Mouse (Mus musculus): ENCODE measurements around the gene Pabpc1l. TPM values are rescaled to one million over a fixed set of nuclear protein-coding genes. Genes with fewer than 3 reads are reported as not detected.

The Pabpc1l gene
- polyA plus RNA-seq, 1 experiment from 2014 or later, result 2.1 TPM

DNA sequence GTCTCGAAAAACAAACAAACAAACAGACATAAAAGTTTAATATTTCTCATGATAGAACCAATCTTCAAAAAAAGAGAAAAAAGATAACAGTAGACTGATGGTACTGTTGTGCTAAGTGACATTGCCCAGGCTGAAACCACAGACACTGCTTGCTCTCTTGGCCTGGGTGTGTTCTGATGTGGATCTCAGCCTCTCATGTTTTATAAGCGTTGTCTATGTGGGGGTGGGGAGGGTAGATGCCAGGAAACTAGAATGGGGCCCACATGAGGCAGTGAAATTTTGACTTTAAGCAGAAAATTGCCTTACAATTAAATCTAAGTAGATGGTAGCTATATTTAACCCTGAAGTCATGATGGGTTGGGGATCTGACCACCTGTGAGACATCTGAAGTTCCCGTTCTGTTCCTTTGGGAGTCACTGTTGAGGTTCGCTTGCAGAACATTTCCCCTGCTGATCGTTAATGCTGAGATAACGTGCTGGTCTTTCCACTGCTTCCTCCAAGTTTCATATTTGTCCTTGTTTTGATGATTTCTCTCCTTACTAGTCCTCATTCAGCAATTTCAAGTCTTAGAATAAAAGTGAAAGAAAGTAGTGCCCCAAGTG, 62.3 kb downstream of the Pabpc1l start:
- H3K4me2 ChIP-seq (ENCODE audit: low read length), result no peak overlapping the region
- no peaks in the 10 kb centered on the region for H3K27me3 ChIP-seq (replicated peaks; ENCODE audit: control insufficient read depth, insufficient read depth, low read length)
- no peak overlapping the region for H3K27ac ChIP-seq (ENCODE audit: low read depth, low read length)
- no peaks in the 10 kb centered on the region for H3K9me3 ChIP-seq (ENCODE audit: control insufficient read depth, low read length)
- H3K36me3 ChIP-seq (ENCODE audit: control insufficient read depth, insufficient read depth, low read length), result peaks cover 14% of the 10 kb centered on the region; the same call in 1 of the 2 replicates
- WGBS, result 92% methylated on average over 6 of the region's 6 CpGs
- no peak for ATAC-seq
- no peak overlapping the region for H3K4me3 ChIP-seq (ENCODE audit: low read length)
- H3K9ac ChIP-seq (ENCODE audit: low read depth, low read length), result no peak overlapping the region
- H3K4me1 ChIP-seq (ENCODE audit: control insufficient read depth, insufficient read depth, low read depth, low read length), result no peaks in the 10 kb centered on the region

- WGBS, result 88% methylated on average over 4 of the region's 4 CpGs
- Histone ChIP-seq H3K9ac (ENCODE audit: low read depth, low read length) (no peak overlapping the region), H3K36me3 (ENCODE audit: control insufficient read depth, insufficient read depth, low read length) (peaks cover 9% of the 10 kb centered on the region; the same call in 1 of the 2 replicates), H3K27me3 (replicated peaks; ENCODE audit: control insufficient read depth, insufficient read depth, low read length) (no peaks in the 10 kb centered on the region), H3K27ac (ENCODE audit: low read depth, low read length) (no peak overlapping the region), H3K4me3 (ENCODE audit: low read length) (no peak overlapping the region), H3K4me2 (ENCODE audit: low read length) (no peak overlapping the region), H3K9me3 (ENCODE audit: control insufficient read depth, low read length) (no peaks in the 10 kb centered on the region), H3K4me1 (ENCODE audit: control insufficient read depth, insufficient read depth, low read depth, low read length) (no peaks in the 10 kb centered on the region)
- no peak for ATAC-seq
Observed at GRCm38 (mm10) chr2:164089508-164089907, 64.3 kb downstream of the Pabpc1l start.

DNA sequence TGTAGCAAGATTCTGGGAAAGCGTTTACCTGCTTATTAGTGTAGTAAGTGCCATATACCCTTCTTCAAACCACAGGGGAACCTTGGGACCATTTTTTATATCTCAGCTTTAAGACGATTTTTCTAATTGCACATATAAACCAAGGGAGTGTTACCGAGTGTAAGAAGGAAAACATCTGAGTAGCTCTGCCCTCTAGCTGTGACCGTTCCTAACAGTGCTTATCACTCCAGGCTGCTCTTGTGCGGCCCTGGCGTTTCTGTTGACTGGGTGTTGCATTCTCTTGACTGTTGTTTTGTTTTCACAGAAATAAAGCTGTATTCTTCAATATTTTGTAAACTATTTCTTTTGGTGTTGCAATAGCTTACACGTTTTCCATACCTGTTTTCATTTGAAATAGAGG, 68.9 kb downstream of the Pabpc1l start:
- no peak overlapping the region for H3K9ac ChIP-seq (ENCODE audit: low read depth, low read length)
- H3K4me3 ChIP-seq (ENCODE audit: low read length), result no peak overlapping the region
- no peak overlapping the region for H3K4me2 ChIP-seq (ENCODE audit: low read length)
- H3K27ac ChIP-seq (ENCODE audit: low read depth, low read length), result no peak overlapping the region
- no peaks in the 10 kb centered on the region for H3K27me3 ChIP-seq (replicated peaks; ENCODE audit: control insufficient read depth, insufficient read depth, low read length)
- peaks cover 4% of the 10 kb centered on the region; the same call in 1 of the 2 replicates for H3K36me3 ChIP-seq (ENCODE audit: control insufficient read depth, insufficient read depth, low read length)
- no peaks in the 10 kb centered on the region for H3K9me3 ChIP-seq (ENCODE audit: control insufficient read depth, low read length)
- ATAC-seq, result no peak
- 87% methylated on average over 7 of the region's 7 CpGs for WGBS
- H3K4me1 ChIP-seq (ENCODE audit: control insufficient read depth, insufficient read depth, low read depth, low read length), result no peaks in the 10 kb centered on the region

- no peak overlapping the region for H3K4me3 ChIP-seq (ENCODE audit: low read length)
- no peak overlapping the region for H3K4me2 ChIP-seq (ENCODE audit: low read length)
- 91% methylated on average over 11 of the region's 11 CpGs for WGBS
- no peak overlapping the region for H3K9ac ChIP-seq (ENCODE audit: low read depth, low read length)
- H3K4me1 ChIP-seq (ENCODE audit: control insufficient read depth, insufficient read depth, low read depth, low read length), result no peaks in the 10 kb centered on the region
- no peak for ATAC-seq
- H3K27ac ChIP-seq (ENCODE audit: low read depth, low read length), result no peak overlapping the region
- H3K36me3 ChIP-seq (ENCODE audit: control insufficient read depth, insufficient read depth, low read length), result peaks cover 10% of the 10 kb centered on the region; the same call in 1 of the 2 replicates
- no peaks in the 10 kb centered on the region for H3K27me3 ChIP-seq (replicated peaks; ENCODE audit: control insufficient read depth, insufficient read depth, low read length)
- no peaks in the 10 kb centered on the region for H3K9me3 ChIP-seq (ENCODE audit: control insufficient read depth, low read length)
Observed at GRCm38 (mm10) chr2:164098603-164099250, 73.5 kb downstream of the Pabpc1l start.

Other genes starting within 250 kb of the Pabpc1l start
- 0.20 and 0.31 TPM in 2 replicates for gene Ccn5, start 204.6 kb upstream of the Pabpc1l start, polyA plus RNA-seq (2015; fragmentation: Nextera tagmentation; extraction: Ambion mirVana)
- 0.24 and 0.30 TPM in 2 replicates for gene Kcnk15, start 171.8 kb upstream of the Pabpc1l start, polyA plus RNA-seq (2015; fragmentation: Nextera tagmentation; extraction: Ambion mirVana)
- 7.9 and 16.6 TPM in 2 replicates for gene Rims4, start 106.8 kb upstream of the Pabpc1l start, polyA plus RNA-seq (2015; fragmentation: Nextera tagmentation; extraction: Ambion mirVana)
- gene Ywhab, start 30.5 kb upstream of the Pabpc1l start, polyA plus RNA-seq (2015; fragmentation: Nextera tagmentation; extraction: Ambion mirVana), result 507 and 529 TPM in 2 replicates
- gene Stk4, start 44.9 kb downstream of the Pabpc1l start, polyA plus RNA-seq (2015; fragmentation: Nextera tagmentation; extraction: Ambion mirVana), result 16.3 and 17.4 TPM in 2 replicates
- gene Tomm34, start 45.7 kb downstream of the Pabpc1l start, polyA plus RNA-seq (2015; fragmentation: Nextera tagmentation; extraction: Ambion mirVana), result 52.5 and 54.2 TPM in 2 replicates
- 2.4 and 3.1 TPM in 2 replicates for gene Kcns1, start 145.7 kb downstream of the Pabpc1l start, polyA plus RNA-seq (2015; fragmentation: Nextera tagmentation; extraction: Ambion mirVana)
- not detected in 2 replicates for gene Wfdc5, start 157.3 kb downstream of the Pabpc1l start, polyA plus RNA-seq (2015; fragmentation: Nextera tagmentation; extraction: Ambion mirVana)
- not detected in 2 replicates for gene Wfdc12, start 165.2 kb downstream of the Pabpc1l start, polyA plus RNA-seq (2015; fragmentation: Nextera tagmentation; extraction: Ambion mirVana)
- not detected in 2 replicates for gene Wfdc15a, start 174.7 kb downstream of the Pabpc1l start, polyA plus RNA-seq (2015; fragmentation: Nextera tagmentation; extraction: Ambion mirVana)
- not detected in 2 replicates for gene Wfdc15b, start 196.2 kb downstream of the Pabpc1l start, polyA plus RNA-seq (2015; fragmentation: Nextera tagmentation; extraction: Ambion mirVana)
- gene Svs2, start 213.0 kb downstream of the Pabpc1l start, polyA plus RNA-seq (2015; fragmentation: Nextera tagmentation; extraction: Ambion mirVana), result not detected in 2 replicates
- gene Svs3b, start 231.2 kb downstream of the Pabpc1l start, polyA plus RNA-seq (2015; fragmentation: Nextera tagmentation; extraction: Ambion mirVana), result not detected in 2 replicates

Measured in hindbrain, embryonic 16.5 days (tissue).